12 mouse cellular contexts compared by ENCODE assay signal in the genomic region with DNA sequence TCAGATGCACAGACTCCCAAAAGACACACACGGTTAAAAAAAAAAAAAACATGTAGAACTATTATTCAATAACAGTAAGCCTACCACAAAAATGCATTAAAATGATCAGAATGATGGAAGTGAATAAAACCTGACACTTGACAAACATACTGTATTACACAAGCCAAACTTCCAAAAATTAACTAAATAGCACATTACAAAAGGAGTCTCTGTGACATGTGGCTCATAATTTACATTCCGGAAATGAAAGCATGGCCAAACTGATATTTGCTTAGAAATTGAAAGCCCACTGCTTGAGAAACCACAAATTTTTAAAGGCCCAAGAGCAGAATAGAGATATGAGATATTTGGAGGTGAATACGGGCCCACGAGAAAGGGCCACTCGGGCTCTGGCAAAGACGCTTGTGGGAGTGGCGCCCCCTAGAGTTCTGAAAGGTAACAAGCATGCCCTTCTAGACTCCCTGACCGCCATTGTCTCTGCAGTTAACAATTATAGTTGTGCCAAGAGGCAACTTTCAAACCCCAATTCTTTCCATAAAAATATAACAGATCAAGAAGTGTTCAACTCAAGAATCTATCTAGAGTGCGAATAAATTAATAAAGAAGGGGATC.
DNase-seq lines count a peak whose midpoint lies in the region; ATAC-seq and TF ChIP-seq lines count a peak whose summit lies in the region.
"Had no signal": no experiment of that assay in that cellular context is flagged by ENCODE, and none has a peak within 500 bp of the region (broad histone marks: within the 10 kb centered on the region; RNA-seq: fewer than 3 reads in every experiment).

No protein-coding gene starts in this region.

- H3K4me3 ChIP-seq in lung, postnatal 0 days (ENCODE audit: low read depth, low read length): no peak overlapping the region
- H3K4me3 ChIP-seq in hindbrain, embryonic 13.5 days: no peak overlapping the region
- H3K4me3 ChIP-seq in hindbrain, embryonic 12.5 days: no peak overlapping the region
- H3K4me3 ChIP-seq: myocyte had no signal

- no peaks in the 10 kb centered on the region for H3K9me3 ChIP-seq in lung, postnatal 0 days (ENCODE audit: low read length)
- H3K9me3 ChIP-seq in hindbrain, embryonic 13.5 days: no peaks in the 10 kb centered on the region
- H3K9me3 ChIP-seq in hindbrain, embryonic 12.5 days (replicated peaks): no peaks in the 10 kb centered on the region

- in situ Hi-C loops in Patski (cut with MboI; ENCODE audit: low pct_unique_long_range_greater_than_20kb): no loop called here

- WGBS in lung, postnatal 0 days: 63% methylated on average over 9 of the region's 9 CpGs
- 68% methylated on average over 9 of the region's 9 CpGs for WGBS in hindbrain, embryonic 13.5 days
- 72% methylated on average over 9 of the region's 9 CpGs for WGBS in hindbrain, embryonic 12.5 days

- H3K4me1 ChIP-seq in lung, postnatal 0 days (ENCODE audit: insufficient read depth, low read depth, low read length): no peaks in the 10 kb centered on the region
- H3K4me1 ChIP-seq in hindbrain, embryonic 13.5 days (replicated peaks): no peaks in the 10 kb centered on the region
- no peaks in the 10 kb centered on the region for H3K4me1 ChIP-seq in hindbrain, embryonic 12.5 days

- no peak for TF ChIP-seq EP300 in lung, postnatal 0 days (IDR thresholded peaks at IDR 0.05)

- H3K27me3 ChIP-seq in Patski: no peaks in the 10 kb centered on the region
- no peaks in the 10 kb centered on the region for H3K27me3 ChIP-seq in lung, postnatal 0 days (replicated peaks; ENCODE audit: insufficient read depth, low read length)
- no peaks in the 10 kb centered on the region for H3K27me3 ChIP-seq in hindbrain, embryonic 13.5 days
- H3K27me3 ChIP-seq in hindbrain, embryonic 12.5 days: no peaks in the 10 kb centered on the region

- TF ChIP-seq CTCF in Patski (IDR thresholded peaks at IDR 0.05): peak; percentile 45
- peak; percentile 58 for TF ChIP-seq CTCF in lung, postnatal 0 days (IDR thresholded peaks at IDR 0.05)

- CTCF ChIA-PET in Patski (lab: Charles Lee): no interaction called here

- ATAC-seq in Patski: no peak
- ATAC-seq in lung, postnatal 0 days: no peak
- ATAC-seq in hindbrain, embryonic 13.5 days (ENCODE audit: low FRiP score): no peak
- no peak for ATAC-seq in hindbrain, embryonic 12.5 days (ENCODE audit: low FRiP score)

- no peaks in the 10 kb centered on the region for H3K36me3 ChIP-seq in lung, postnatal 0 days (ENCODE audit: insufficient read depth, low read length)
- H3K36me3 ChIP-seq in hindbrain, embryonic 13.5 days: no peaks in the 10 kb centered on the region
- H3K36me3 ChIP-seq in hindbrain, embryonic 12.5 days: no peaks in the 10 kb centered on the region

- H3K4me2 ChIP-seq in lung, postnatal 0 days (replicated peaks; ENCODE audit: low read depth, low read length): no peak overlapping the region
- H3K4me2 ChIP-seq in hindbrain, embryonic 13.5 days: no peak overlapping the region
- no peak overlapping the region for H3K4me2 ChIP-seq in hindbrain, embryonic 12.5 days (replicated peaks)

- no peak overlapping the region for H3K27ac ChIP-seq in lung, postnatal 0 days (ENCODE audit: low read length)
- no peak overlapping the region for H3K27ac ChIP-seq in hindbrain, embryonic 13.5 days
- H3K27ac ChIP-seq in hindbrain, embryonic 12.5 days: no peak overlapping the region

- DNase-seq in kidney, adult 18-20 months: peak; percentile 9
- no peak for DNase-seq in kidney, adult 11 months
- DNase-seq in B cell, adult 2 months: peak; percentile 29 to 44
- DNase-seq in Patski (ENCODE audit: low read depth, low spot score): no peak
- peak; percentile 22 for DNase-seq in lung, postnatal 0 days (ENCODE audit: low spot score)
- DNase-seq in urinary bladder, adult 2 months (ENCODE audit: low spot score): no peak
- DNase-seq: gastrocnemius, postnatal 36 days; layer of hippocampus, postnatal 36 days; right cerebral cortex, adult 18-20 months had no signal

- no peak overlapping the region for H3K9ac ChIP-seq in lung, postnatal 0 days (replicated peaks; ENCODE audit: low read depth)
- no peak overlapping the region for H3K9ac ChIP-seq in hindbrain, embryonic 13.5 days
- H3K9ac ChIP-seq in hindbrain, embryonic 12.5 days: no peak overlapping the region

- POLR2A ChIA-PET in Patski (lab: Charles Lee): no interaction called here

Comparison
In these comparisons a context has a peak if more than half of its experiments do, and no peak if none do; other contexts are left out.
1. DNase-seq: peak in kidney, adult 18-20 months (single experiment), B cell, adult 2 months (2 of 2) and lung, postnatal 0 days (single experiment); none in kidney, adult 11 months (single experiment), Patski (single experiment) and urinary bladder, adult 2 months (single experiment).